Mouse (Mus musculus): ENCODE measurements around the gene Ncf1.

Gene Ncf1

GRCm38 (mm10) chr5:134243661-134244436 lies 14.4 kb upstream of the Ncf1 start:
- DNase-seq = no peak

- no peak for DNase-seq
Observed at GRCm38 (mm10) chr5:134241831-134242230, 12.4 kb upstream of the Ncf1 start.

- DNase-seq = no peak
Observed at GRCm38 (mm10) chr5:134237936-134238760, 8.7 kb upstream of the Ncf1 start.

- DNase-seq = no peak
Observed at GRCm38 (mm10) chr5:134237508-134237907, 8.1 kb upstream of the Ncf1 start.

GRCm38 (mm10) chr5:134236796-134237195 lies 7.4 kb upstream of the Ncf1 start:
- no peak for DNase-seq

- peak; percentile 46 for DNase-seq
Observed at GRCm38 (mm10) chr5:134236241-134236640, 6.8 kb upstream of the Ncf1 start.

- DNase-seq = peak; percentile 52
Observed at GRCm38 (mm10) chr5:134235111-134235510, 5.7 kb upstream of the Ncf1 start.

GRCm38 (mm10) chr5:134234205-134234604 lies 4.8 kb upstream of the Ncf1 start:
- no peak for DNase-seq

GRCm38 (mm10) chr5:134233244-134233651 lies 3.8 kb upstream of the Ncf1 start:
- no peak for DNase-seq

- DNase-seq = peak; percentile 52
Observed at GRCm38 (mm10) chr5:134232568-134232967, 3.1 kb upstream of the Ncf1 start.

- DNase-seq = peak; percentile 36
Observed at GRCm38 (mm10) chr5:134232111-134232510, 2.7 kb upstream of the Ncf1 start.

GRCm38 (mm10) chr5:134231376-134231775 lies 2.0 kb upstream of the Ncf1 start:
- DNase-seq = peak; percentile 34

GRCm38 (mm10) chr5:134228249-134228638 lies 1.2 kb downstream of the Ncf1 start:
- no peak for DNase-seq

GRCm38 (mm10) chr5:134227574-134228248 lies 1.7 kb downstream of the Ncf1 start:
- no peak for DNase-seq

GRCm38 (mm10) chr5:134226946-134227345 lies 2.5 kb downstream of the Ncf1 start:
- DNase-seq = no peak

GRCm38 (mm10) chr5:134225110-134225901 lies 4.1 kb downstream of the Ncf1 start:
- no peak for DNase-seq

- DNase-seq = no peak
Observed at GRCm38 (mm10) chr5:134221708-134222150, 7.7 kb downstream of the Ncf1 start.

- DNase-seq = no peak
Observed at GRCm38 (mm10) chr5:134221278-134221677, 8.1 kb downstream of the Ncf1 start.

- DNase-seq = no peak
Observed at GRCm38 (mm10) chr5:134217900-134218299, 11.5 kb downstream of the Ncf1 start.

- DNase-seq = no peak
Observed at GRCm38 (mm10) chr5:134214021-134214806, 15.2 kb downstream of the Ncf1 start.

- DNase-seq = peak; percentile 74
Observed at GRCm38 (mm10) chr5:134209931-134210554, 19.4 kb downstream of the Ncf1 start.
